Mouse (Mus musculus) testis, adult 2 months (tissue): ENCODE measurements at regions not wholly inside any gene's neighbourhood (a gene's known extent, or its start where the extent isn't known, plus 50 kb on each side); places are given as distances from the start of the nearest gene placed in this dataset.

Experiments
- CTCF ChIP-seq: fragments of 200-500 bp; IDR thresholded peaks from 2 replicates; pipeline ENCODE4 v1.5.1; 2012; ENCODE audit warnings: low read depth, mild to moderate bottlenecking, inconsistent platforms, low read length, moderate library complexity; ENCODE audit not compliant: control insufficient read depth, insufficient read depth, insufficient replicate concordance
- POLR2A ChIP-seq: fragments of 200-500 bp; IDR thresholded peaks from 2 replicates; pipeline ENCODE4 v1.6.1; 2012; ENCODE audit warnings: low read depth, mild to moderate bottlenecking, inconsistent platforms, low read length, moderate library complexity; ENCODE audit not compliant: control insufficient read depth

DNA sequence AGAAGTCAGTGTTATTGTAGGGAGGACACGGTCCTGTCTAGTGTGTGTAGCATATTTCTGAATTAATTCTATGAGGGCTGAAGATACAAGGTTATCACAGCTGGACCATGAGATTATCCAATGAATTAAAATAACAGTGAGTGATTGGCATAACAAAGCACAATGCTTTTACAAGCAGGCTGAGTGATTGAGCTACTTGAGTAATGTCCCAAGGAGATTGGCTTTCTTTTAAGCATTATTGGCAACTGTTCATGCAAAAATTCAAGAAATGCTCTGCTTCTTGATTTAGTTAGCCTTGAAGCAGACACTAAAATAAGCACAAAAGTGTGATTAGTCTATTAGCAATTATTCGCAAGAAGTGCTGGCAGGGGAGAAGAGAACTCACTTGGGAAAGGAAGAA, 219.4 kb upstream of the Etaa1 start:
- no peak for TF ChIP-seq POLR2A
- TF ChIP-seq CTCF: no peak
